Mouse (Mus musculus) liver, embryonic 15.5 days (tissue): ENCODE results near the gene Rapgef4. TPM values are rescaled to one million over a fixed set of nuclear protein-coding genes. Genes with fewer than 3 reads are reported as not detected.

ENCODE experiments used
- ATAC-seq: fragments of 200-750 bp; cut with Nextera tagmentation; 2 replicates; pipeline ENCODE4 v1.8.0; 2017; ENCODE audit warnings: moderate number of reproducible peaks, mild to moderate bottlenecking, moderate library complexity; ENCODE audit not compliant: insufficient read depth
- H3K27ac ChIP-seq: fragments of 300-500 bp; sonication (generic); replicated peaks from 2 replicates; pipeline ENCODE4 v1.5.1; 2015; ENCODE audit warnings: mild to moderate bottlenecking, inconsistent platforms
- H3K27me3 ChIP-seq: fragments of 300-500 bp; sonication (generic); 2 replicates; pipeline ENCODE4 v1.6.1; 2015; ENCODE audit warnings: mild to moderate bottlenecking, inconsistent platforms
- H3K36me3 ChIP-seq: fragments of 300-500 bp; sonication (generic); replicated peaks from 2 replicates; pipeline ENCODE4 v1.6.1; 2015; ENCODE audit warnings: moderate library complexity, mild to moderate bottlenecking, inconsistent platforms
- H3K4me1 ChIP-seq: fragments of 300-500 bp; sonication (generic); replicated peaks from 2 replicates; pipeline ENCODE4 v1.6.1; 2015; ENCODE audit warnings: inconsistent platforms
- H3K4me2 ChIP-seq: fragments of 300-500 bp; sonication (generic); 2 replicates; pipeline ENCODE4 v1.6.1; 2015; ENCODE audit warnings: moderate library complexity, mild to moderate bottlenecking, inconsistent platforms
- H3K4me3 ChIP-seq: fragments of 300-500 bp; sonication (generic); replicated peaks from 2 replicates; pipeline ENCODE4 v1.5.1; 2015; ENCODE audit warnings: mild to moderate bottlenecking, inconsistent platforms
- H3K9ac ChIP-seq: fragments of 300-500 bp; sonication (generic); 2 replicates; pipeline ENCODE4 v1.6.1; 2015; ENCODE audit warnings: moderate library complexity, mild to moderate bottlenecking, inconsistent platforms
- H3K9me3 ChIP-seq: fragments of 300-500 bp; sonication (generic); replicated peaks from 2 replicates; pipeline ENCODE4 v1.6.1; 2016; ENCODE audit warnings: inconsistent platforms
- WGBS: fragments of 180-500 bp; shearing (Covaris S2); methylation state at CpG from one replicate; pipeline ENCODE4 v1.1.7; 2015; ENCODE audit warnings: mixed read lengths; ENCODE audit not compliant: insufficient replicate concordance; 5-methylcytosine and 5-hydroxymethylcytosine counted together
- polyA plus RNA-seq: library from polyadenylated mRNA; unstranded; fragments of >200 nt; fragmentation: Nextera tagmentation; extraction: Ambion mirVana; gene quantifications from 2 replicates; pipeline ENCODE4 v1.2.1, GENCODE M21; 2015

The Rapgef4 gene
- polyA plus RNA-seq, 1 experiment from 2014 or later, result 6.5 TPM

GRCm38 (mm10) chr2:72015366-72015765 lies 34.3 kb downstream of the Rapgef4 start:
- no peak for ATAC-seq
- no peak overlapping the region for H3K9ac ChIP-seq
- no peaks in the 10 kb centered on the region for H3K4me1 ChIP-seq
- H3K27me3 ChIP-seq, result no peaks in the 10 kb centered on the region
- no peaks in the 10 kb centered on the region for H3K9me3 ChIP-seq
- no peak overlapping the region for H3K4me2 ChIP-seq
- H3K27ac ChIP-seq, result no peak overlapping the region
- 64% methylated on average over 8 of the region's 8 CpGs for WGBS
- no peaks in the 10 kb centered on the region for H3K36me3 ChIP-seq
- no peak overlapping the region for H3K4me3 ChIP-seq

- Histone ChIP-seq H3K9ac (no peak overlapping the region), H3K4me1 (no peaks in the 10 kb centered on the region), H3K27me3 (no peaks in the 10 kb centered on the region), H3K9me3 (no peaks in the 10 kb centered on the region), H3K27ac (no peak overlapping the region), H3K4me3 (no peak overlapping the region), H3K36me3 (no peaks in the 10 kb centered on the region), H3K4me2 (no peak overlapping the region)
- WGBS, result 26% methylated on average over 5 of the region's 5 CpGs
- ATAC-seq, result no peak
These were observed 35.0 kb downstream of the Rapgef4 start for GRCm38 (mm10) chr2:72016013-72016412.

GRCm38 (mm10) chr2:72017168-72017567 lies 36.1 kb downstream of the Rapgef4 start:
- Histone ChIP-seq H3K4me2 (no peak overlapping the region), H3K36me3 (no peaks in the 10 kb centered on the region), H3K9me3 (no peaks in the 10 kb centered on the region), H3K27me3 (no peaks in the 10 kb centered on the region), H3K27ac (no peak overlapping the region), H3K4me1 (no peaks in the 10 kb centered on the region), H3K9ac (no peak overlapping the region), H3K4me3 (no peak overlapping the region)
- ATAC-seq, result no peak
- WGBS, result 64% methylated on average over 2 of the region's 2 CpGs

- H3K27me3 ChIP-seq, result no peaks in the 10 kb centered on the region
- H3K27ac ChIP-seq, result no peak overlapping the region
- ATAC-seq, result no peak
- no peaks in the 10 kb centered on the region for H3K4me1 ChIP-seq
- H3K36me3 ChIP-seq, result no peaks in the 10 kb centered on the region
- no peaks in the 10 kb centered on the region for H3K9me3 ChIP-seq
- 41% methylated on average over 1 of the region's 1 CpGs for WGBS
- no peak overlapping the region for H3K9ac ChIP-seq
- H3K4me3 ChIP-seq, result no peak overlapping the region
- H3K4me2 ChIP-seq, result no peak overlapping the region
These were observed 37.7 kb downstream of the Rapgef4 start for GRCm38 (mm10) chr2:72018736-72019135.

GRCm38 (mm10) chr2:72020755-72021154 lies 39.7 kb downstream of the Rapgef4 start:
- no peaks in the 10 kb centered on the region for H3K27me3 ChIP-seq
- ATAC-seq, result no peak
- 77% methylated on average over 15 of the region's 15 CpGs for WGBS
- no peak overlapping the region for H3K4me2 ChIP-seq
- no peak overlapping the region for H3K27ac ChIP-seq
- H3K36me3 ChIP-seq, result no peaks in the 10 kb centered on the region
- no peak overlapping the region for H3K4me3 ChIP-seq
- no peaks in the 10 kb centered on the region for H3K4me1 ChIP-seq
- H3K9me3 ChIP-seq, result no peaks in the 10 kb centered on the region
- no peak overlapping the region for H3K9ac ChIP-seq

- 68% methylated on average over 5 of the region's 5 CpGs for WGBS
- H3K27ac ChIP-seq, result no peak overlapping the region
- no peak overlapping the region for H3K9ac ChIP-seq
- no peak overlapping the region for H3K4me3 ChIP-seq
- H3K36me3 ChIP-seq, result no peaks in the 10 kb centered on the region
- H3K4me1 ChIP-seq, result no peaks in the 10 kb centered on the region
- H3K27me3 ChIP-seq, result no peaks in the 10 kb centered on the region
- no peak for ATAC-seq
- H3K4me2 ChIP-seq, result no peak overlapping the region
- no peaks in the 10 kb centered on the region for H3K9me3 ChIP-seq
These were observed 40.4 kb downstream of the Rapgef4 start for GRCm38 (mm10) chr2:72021440-72021839.

GRCm38 (mm10) chr2:72021845-72022244 lies 40.8 kb downstream of the Rapgef4 start:
- no peak overlapping the region for H3K4me3 ChIP-seq
- H3K9me3 ChIP-seq, result no peaks in the 10 kb centered on the region
- H3K27ac ChIP-seq, result no peak overlapping the region
- H3K27me3 ChIP-seq, result no peaks in the 10 kb centered on the region
- WGBS, result 63% methylated on average over 3 of the region's 3 CpGs
- no peak overlapping the region for H3K9ac ChIP-seq
- H3K4me2 ChIP-seq, result no peak overlapping the region
- H3K36me3 ChIP-seq, result no peaks in the 10 kb centered on the region
- ATAC-seq, result no peak
- no peaks in the 10 kb centered on the region for H3K4me1 ChIP-seq

GRCm38 (mm10) chr2:72023791-72024190 lies 42.8 kb downstream of the Rapgef4 start:
- no peaks in the 10 kb centered on the region for H3K36me3 ChIP-seq
- H3K9ac ChIP-seq, result no peak overlapping the region
- no peak for ATAC-seq
- no peaks in the 10 kb centered on the region for H3K4me1 ChIP-seq
- H3K9me3 ChIP-seq, result no peaks in the 10 kb centered on the region
- H3K27me3 ChIP-seq, result no peaks in the 10 kb centered on the region
- 67% methylated on average over 5 of the region's 5 CpGs for WGBS
- no peak overlapping the region for H3K4me2 ChIP-seq
- no peak overlapping the region for H3K4me3 ChIP-seq
- no peak overlapping the region for H3K27ac ChIP-seq

GRCm38 (mm10) chr2:72025660-72026059 lies 44.6 kb downstream of the Rapgef4 start:
- H3K36me3 ChIP-seq, result no peaks in the 10 kb centered on the region
- no peaks in the 10 kb centered on the region for H3K4me1 ChIP-seq
- no peak overlapping the region for H3K9ac ChIP-seq
- ATAC-seq, result no peak
- 68% methylated on average over 5 of the region's 5 CpGs for WGBS
- H3K27ac ChIP-seq, result no peak overlapping the region
- no peaks in the 10 kb centered on the region for H3K9me3 ChIP-seq
- H3K27me3 ChIP-seq, result no peaks in the 10 kb centered on the region
- no peak overlapping the region for H3K4me3 ChIP-seq
- no peak overlapping the region for H3K4me2 ChIP-seq

GRCm38 (mm10) chr2:72026506-72026905 lies 45.5 kb downstream of the Rapgef4 start:
- no peak overlapping the region for H3K27ac ChIP-seq
- no peaks in the 10 kb centered on the region for H3K9me3 ChIP-seq
- H3K36me3 ChIP-seq, result no peaks in the 10 kb centered on the region
- no peak overlapping the region for H3K9ac ChIP-seq
- no peak overlapping the region for H3K4me3 ChIP-seq
- no peak overlapping the region for H3K4me2 ChIP-seq
- WGBS, result 39% methylated on average over 1 of the region's 1 CpGs
- H3K4me1 ChIP-seq, result no peaks in the 10 kb centered on the region
- H3K27me3 ChIP-seq, result no peaks in the 10 kb centered on the region
- no peak for ATAC-seq

GRCm38 (mm10) chr2:72029081-72029480 lies 48.0 kb downstream of the Rapgef4 start:
- no peak for ATAC-seq
- H3K27me3 ChIP-seq, result no peaks in the 10 kb centered on the region
- H3K9ac ChIP-seq, result no peak overlapping the region
- no peaks in the 10 kb centered on the region for H3K36me3 ChIP-seq
- no peak overlapping the region for H3K4me2 ChIP-seq
- no peaks in the 10 kb centered on the region for H3K4me1 ChIP-seq
- H3K27ac ChIP-seq, result no peak overlapping the region
- 53% methylated on average over 1 of the region's 1 CpGs for WGBS
- no peaks in the 10 kb centered on the region for H3K9me3 ChIP-seq
- H3K4me3 ChIP-seq, result no peak overlapping the region

- H3K4me3 ChIP-seq, result no peak overlapping the region
- WGBS, result 64% methylated on average over 5 of the region's 5 CpGs
- no peaks in the 10 kb centered on the region for H3K27me3 ChIP-seq
- H3K27ac ChIP-seq, result no peak overlapping the region
- no peaks in the 10 kb centered on the region for H3K9me3 ChIP-seq
- H3K36me3 ChIP-seq, result no peaks in the 10 kb centered on the region
- ATAC-seq, result no peak
- H3K4me1 ChIP-seq, result no peaks in the 10 kb centered on the region
- no peak overlapping the region for H3K4me2 ChIP-seq
- H3K9ac ChIP-seq, result no peak overlapping the region
These were observed 48.6 kb downstream of the Rapgef4 start for GRCm38 (mm10) chr2:72029586-72030144.
